Mouse (Mus musculus): Measurements from ENCODE around the gene Zfp763.

- TF ChIP-seq CTCF (IDR thresholded peaks at IDR 0.05) (no peak), EP300 (IDR thresholded peaks at IDR 0.05; ENCODE audit: insufficient read depth, low read depth, low read length) (no peak), POLR2A (IDR thresholded peaks at IDR 0.05; ENCODE audit: insufficient read depth, low read depth, low read length) (no peak)
Measured at GRCm38 (mm10) chr17:33063001-33063400, 29.8 kb upstream of the Zfp763 start.
